Mouse (Mus musculus) erythroblast, embryonic 14.5 days (primary cell): ENCODE results near the gene C1qtnf9.

Experiments
- GATA1 ChIP-seq: IDR thresholded peaks from 2 replicates; pipeline ENCODE4 v1.6.1; 2012; ENCODE audit warnings: low read length, inconsistent platforms, mixed read lengths
- TAL1 ChIP-seq: IDR thresholded peaks from 3 replicates; pipeline ENCODE4 v1.6.1; 2012; ENCODE audit warnings: low read length, inconsistent platforms, mixed read lengths

- TF ChIP-seq GATA1, result no peak
- no peak for TF ChIP-seq TAL1
Observed at GRCm38 (mm10) chr14:60751581-60751980, 16.4 kb upstream of the C1qtnf9 start.
